10 mouse cellular contexts compared by ENCODE assay signal in the genomic region with DNA sequence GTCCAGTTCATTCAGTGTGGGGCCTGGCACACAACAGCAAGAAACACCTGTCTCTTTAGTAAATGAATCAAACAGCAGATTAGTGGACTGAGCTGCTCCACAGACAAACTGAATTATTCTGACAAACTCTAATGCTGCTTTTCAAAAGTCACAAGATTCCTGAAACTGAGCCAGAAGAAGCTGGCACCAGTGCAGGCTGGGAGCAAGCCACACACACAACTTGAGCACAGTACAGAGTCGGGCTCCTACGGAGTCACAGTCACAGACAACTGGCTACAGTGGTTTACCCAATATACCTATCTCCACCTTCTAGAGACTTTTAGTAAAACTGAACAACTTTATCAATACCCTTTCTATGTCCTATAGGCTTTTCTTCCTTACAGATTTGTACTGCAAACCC.
DNase-seq lines count a peak whose midpoint lies in the region; ATAC-seq and TF ChIP-seq lines count a peak whose summit lies in the region.
"Had no signal": no experiment of that assay in that cellular context is flagged by ENCODE, and none has a peak within 500 bp of the region (broad histone marks: within the 10 kb centered on the region; RNA-seq: fewer than 3 reads in every experiment).

No protein-coding gene starts in this region.

- H3K9me3 ChIP-seq in kidney, embryonic 16.5 days (ENCODE audit: low read length) = no peaks in the 10 kb centered on the region
- H3K9me3 ChIP-seq: embryonic facial prominence, embryonic 13.5 days had no signal

- H3K4me1 ChIP-seq in kidney, adult 2 months (ENCODE audit: control insufficient read depth, insufficient read depth, low read length) = peaks cover 20% of the 10 kb centered on the region
- peaks cover 36% of the 10 kb centered on the region for H3K4me1 ChIP-seq in kidney, embryonic 16.5 days (ENCODE audit: insufficient read depth, low read length)

- no peak overlapping the region for H3K4me3 ChIP-seq in kidney, adult 2 months (ENCODE audit: insufficient read depth, low read depth, low read length)
- H3K4me3 ChIP-seq in kidney, embryonic 16.5 days (ENCODE audit: low read length) = no peak overlapping the region
- H3K4me3 ChIP-seq: embryonic facial prominence, embryonic 13.5 days had no signal

- H3K9ac ChIP-seq in kidney, embryonic 16.5 days (replicated peaks; ENCODE audit: low read length) = no peak overlapping the region
- H3K9ac ChIP-seq: embryonic facial prominence, embryonic 13.5 days had no signal

- no peak overlapping the region for H3K4me2 ChIP-seq in kidney, embryonic 16.5 days (replicated peaks; ENCODE audit: low read depth, low read length)
- H3K4me2 ChIP-seq: embryonic facial prominence, embryonic 13.5 days had no signal

- H3K27me3 ChIP-seq in kidney, adult 2 months (replicated peaks; ENCODE audit: control insufficient read depth, insufficient read depth, low read length) = no peaks in the 10 kb centered on the region
- no peaks in the 10 kb centered on the region for H3K27me3 ChIP-seq in kidney, embryonic 16.5 days (ENCODE audit: insufficient read depth, low read length)
- H3K27me3 ChIP-seq: embryonic facial prominence, embryonic 13.5 days had no signal

- TF ChIP-seq CTCF in kidney, adult 2 months (conservative IDR thresholded peaks at IDR 0.05; ENCODE audit: insufficient read depth, insufficient read length, low read depth, low read length) = no peak

- H3K27ac ChIP-seq in kidney, adult 2 months (ENCODE audit: insufficient read depth, low read depth, low read length) = no peak overlapping the region
- H3K27ac ChIP-seq in kidney, embryonic 16.5 days (ENCODE audit: low read length) = no peak overlapping the region
- H3K27ac ChIP-seq: embryonic facial prominence, embryonic 13.5 days had no signal

- DNase-seq in cerebellum, adult 18-20 months = peak; percentile 20 to 22
- peak; percentile 91 for DNase-seq in kidney, adult 2 months
- DNase-seq in adrenal gland, postnatal 36 days = peak; percentile 53 to 67
- DNase-seq in kidney, postnatal 10 days = peak; percentile 58
- no peak for DNase-seq in right cerebral cortex, postnatal 25 days
- DNase-seq in left cerebral cortex, adult 8-10 months (ENCODE audit: low spot score in 2 of 2) = no peak
- DNase-seq: B cell, adult 2 months had no signal

- 1% methylated on average over 2 of the region's 2 CpGs for WGBS in kidney, adult 2 months
- WGBS in kidney, embryonic 16.5 days = 77% methylated on average over 2 of the region's 2 CpGs

- H3K36me3 ChIP-seq in kidney, adult 2 months (ENCODE audit: control insufficient read depth, insufficient read depth, low read length) = no peaks in the 10 kb centered on the region
- H3K36me3 ChIP-seq in kidney, embryonic 16.5 days (ENCODE audit: insufficient read depth, low read length) = no peaks in the 10 kb centered on the region
- H3K36me3 ChIP-seq: embryonic facial prominence, embryonic 13.5 days had no signal

- no peak for ATAC-seq in cerebellum, adult (ENCODE audit: insufficient number of reproducible peaks, low FRiP score, low TSS enrichment)
- no peak for ATAC-seq in kidney, embryonic 16.5 days (ENCODE audit: low FRiP score, low TSS enrichment)

- TF ChIP-seq POLR2A in kidney, adult 2 months (IDR thresholded peaks at IDR 0.05; ENCODE audit: low read depth, low read length) = no peak

Comparison
In these comparisons a context has a peak if more than half of its experiments do, and no peak if none do; other contexts are left out.
1. DNase-seq: peak in cerebellum, adult 18-20 months (2 of 2), kidney, adult 2 months (single experiment), adrenal gland, postnatal 36 days (2 of 2) and kidney, postnatal 10 days (single experiment); none in right cerebral cortex, postnatal 25 days (single experiment) and left cerebral cortex, adult 8-10 months (0 of 2).